ENCODE assay signal across 24 mouse cellular contexts in the genomic region with DNA sequence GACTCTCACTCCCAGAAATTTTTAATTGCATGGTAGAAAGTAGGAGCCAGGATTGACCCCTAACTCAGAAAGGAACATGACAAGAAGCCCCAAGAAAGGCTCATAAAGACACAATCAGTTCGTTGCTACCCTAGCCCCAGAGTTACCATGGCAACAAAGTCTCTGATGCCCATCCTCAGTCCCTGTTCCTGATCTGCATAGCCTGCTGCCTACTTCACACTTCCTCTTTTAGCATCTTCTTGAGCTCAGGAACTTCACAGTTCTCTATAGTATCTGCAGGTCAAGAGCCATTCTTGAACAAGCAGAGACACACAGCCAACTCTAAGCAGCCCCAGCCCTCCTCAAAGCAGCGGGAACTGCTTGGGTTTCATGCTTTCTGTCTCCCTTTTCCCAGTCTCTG.
A peak's percentile ranks its signal among the peaks of the same experiment; 100 is the strongest.
DNase-seq lines count a peak whose midpoint lies in the region; ATAC-seq and TF ChIP-seq lines count a peak whose summit lies in the region.
"Had no signal": no experiment of that assay in that cellular context is flagged by ENCODE, and none has a peak within 500 bp of the region (broad histone marks: within the 10 kb centered on the region; RNA-seq: fewer than 3 reads in every experiment).

No protein-coding gene starts in this region.

- no peaks in the 10 kb centered on the region for H3K9me3 ChIP-seq in midbrain, embryonic 14.5 days (ENCODE audit: control insufficient read depth, low read length)
- H3K9me3 ChIP-seq in midbrain, embryonic 11.5 days (ENCODE audit: control insufficient read depth, low read length), result no peaks in the 10 kb centered on the region
- no peaks in the 10 kb centered on the region for H3K9me3 ChIP-seq in CH12.LX (replicated peaks; ENCODE audit: low read length)
- H3K9me3 ChIP-seq: forebrain, embryonic 15.5 days; heart, embryonic 12.5 days; lung, embryonic 15.5 days; midbrain, embryonic 13.5 days; neural tube, embryonic 13.5 days had no signal

- H3K36me3 ChIP-seq in midbrain, embryonic 14.5 days (ENCODE audit: control insufficient read depth, insufficient read depth, low read length), result no peaks in the 10 kb centered on the region
- H3K36me3 ChIP-seq in midbrain, embryonic 11.5 days (ENCODE audit: control insufficient read depth, insufficient read depth, low read length), result no peaks in the 10 kb centered on the region
- H3K36me3 ChIP-seq in CH12.LX (replicated peaks in 1 of 2; ENCODE audit: control insufficient read depth in 1 of 2, insufficient read depth in 1 of 2, low read length in 1 of 2), result no peaks in the 10 kb centered on the region
- H3K36me3 ChIP-seq: forebrain, embryonic 15.5 days; heart, embryonic 12.5 days; lung, embryonic 15.5 days; midbrain, embryonic 13.5 days; neural tube, embryonic 13.5 days had no signal

- no peak overlapping the region for H3K27ac ChIP-seq in midbrain, embryonic 14.5 days (replicated peaks; ENCODE audit: low read depth, low read length)
- H3K27ac ChIP-seq in midbrain, embryonic 11.5 days (ENCODE audit: low read depth, low read length), result no peak overlapping the region
- no peak overlapping the region for H3K27ac ChIP-seq in CH12.LX (ENCODE audit: insufficient read depth, low read depth)
- H3K27ac ChIP-seq: forebrain, embryonic 15.5 days; hindbrain, postnatal 0 days; layer of hippocampus, adult 2 months; liver, embryonic 14.5 days; lung, embryonic 15.5 days; midbrain, embryonic 13.5 days; neural tube, embryonic 13.5 days had no signal

- in situ Hi-C loops in CH12.LX (cut with MboI; ENCODE audit: low pct_ligation_motif_present, low pct_unique_long_range_greater_than_20kb, low sequenced_read_pairs), result loop anchor here (5.0 to 10.0 kb wide), 2 partner anchors 55 to 357 kb away; no protein-coding TSS in a partner anchor

- no peaks in the 10 kb centered on the region for H3K27me3 ChIP-seq in midbrain, embryonic 14.5 days (ENCODE audit: control insufficient read depth, insufficient read depth, low read length)
- no peaks in the 10 kb centered on the region for H3K27me3 ChIP-seq in midbrain, embryonic 11.5 days (ENCODE audit: control insufficient read depth, insufficient read depth, low read length)
- no peaks in the 10 kb centered on the region for H3K27me3 ChIP-seq in CH12.LX (replicated peaks)
- H3K27me3 ChIP-seq: forebrain, embryonic 15.5 days; heart, embryonic 12.5 days; lung, embryonic 15.5 days; midbrain, embryonic 13.5 days; neural tube, embryonic 13.5 days had no signal

- peak; percentile 59 for TF ChIP-seq EP300 in CH12.LX (IDR thresholded peaks at IDR 0.05; ENCODE audit: low read length)

- WGBS in midbrain, embryonic 14.5 days, result 57% methylated on average over 2 of the region's 2 CpGs
- WGBS in midbrain, embryonic 11.5 days, result 60% methylated on average over 2 of the region's 2 CpGs

- no peaks in the 10 kb centered on the region for H3K79me2 ChIP-seq in CH12.LX (replicated peaks; ENCODE audit: control insufficient read depth, extremely low read depth, insufficient read depth, poor library complexity, severe bottlenecking)

- no peak for TF ChIP-seq POLR2A in CH12.LX (IDR thresholded peaks at IDR 0.05; ENCODE audit: low read depth, low read length)

- no peak for ATAC-seq in midbrain, embryonic 14.5 days (ENCODE audit: low FRiP score, low TSS enrichment)
- no peak for ATAC-seq in midbrain, embryonic 11.5 days (ENCODE audit: low FRiP score)
- peak; percentile 76 for ATAC-seq in common myeloid progenitor, adult 5-6 weeks (replicated peaks; ENCODE audit: low read depth, poor library complexity, severe bottlenecking)
- ATAC-seq in neutrophil, adult 5-6 weeks (ENCODE audit: extremely low read depth, insufficient number of reproducible peaks, low FRiP score, poor library complexity, severe bottlenecking), result peak; percentile 55
- ATAC-seq: forebrain, embryonic 15.5 days; hindbrain, postnatal 0 days; midbrain, embryonic 13.5 days had no signal

- peak; percentile 27 for DNase-seq in midbrain, embryonic 14.5 days
- no peak for DNase-seq in midbrain, embryonic 11.5 days (ENCODE audit: low spot score, missing footprints)
- peak; percentile 93 for DNase-seq in CH12.LX (ENCODE audit: extremely low read depth)
- DNase-seq in cerebellum, postnatal 14 days, result no peak
- DNase-seq in embryo, embryonic 10.5 days (ENCODE audit: low spot score), result no peak
- DNase-seq: adrenal gland, postnatal 14 days; cerebellum, adult 18-20 months; cerebellum, postnatal 25 days; gastrocnemius, postnatal 14 days; heart, adult 18-20 months; heart, postnatal 10 days; kidney, adult 9 months; kidney, postnatal 14 days; thymus, adult 2 months had no signal

- TF ChIP-seq RAD21 in CH12.LX (IDR thresholded peaks at IDR 0.05; ENCODE audit: low read depth, low read length), result no peak

- TF ChIP-seq CTCF in CH12.LX (conservative IDR thresholded peaks at IDR 0.05 in 1 of 2, IDR thresholded peaks at IDR 0.05 in 1 of 2; ENCODE audit: low read depth in 2 of 2, low read length in 2 of 2), result no peak

- no peak overlapping the region for H3K4me3 ChIP-seq in midbrain, embryonic 14.5 days (replicated peaks; ENCODE audit: low read depth, low read length)
- H3K4me3 ChIP-seq in midbrain, embryonic 11.5 days (ENCODE audit: low read depth, low read length), result no peak overlapping the region
- H3K4me3 ChIP-seq in CH12.LX (replicated peaks in 1 of 3; ENCODE audit: low read depth in 2 of 3, low read length in 2 of 3, poor library complexity in 1 of 3), result no peak overlapping the region
- H3K4me3 ChIP-seq: forebrain, embryonic 15.5 days; heart, embryonic 12.5 days; layer of hippocampus, adult 2 months; lung, embryonic 15.5 days; midbrain, embryonic 13.5 days; neural tube, embryonic 13.5 days had no signal

- H3K4me1 ChIP-seq in midbrain, embryonic 14.5 days (ENCODE audit: control insufficient read depth, insufficient read depth, low read length), result peaks cover 15% of the 10 kb centered on the region
- peaks cover 12% of the 10 kb centered on the region for H3K4me1 ChIP-seq in midbrain, embryonic 11.5 days (ENCODE audit: control insufficient read depth, insufficient read depth, low read length)
- peaks cover 25 to 32% of the 10 kb centered on the region in 2 experiments; a peak in 3 of 4 replicates for H3K4me1 ChIP-seq in CH12.LX (ENCODE audit: control insufficient read depth in 1 of 2, insufficient read depth in 2 of 2)
- H3K4me1 ChIP-seq: lung, embryonic 15.5 days had no signal

- H3K9ac ChIP-seq in midbrain, embryonic 14.5 days (replicated peaks; ENCODE audit: low read length), result no peak overlapping the region
- no peak overlapping the region for H3K9ac ChIP-seq in midbrain, embryonic 11.5 days (ENCODE audit: low read length)
- H3K9ac ChIP-seq in CH12.LX (ENCODE audit: insufficient read depth, low read depth), result no peak overlapping the region
- H3K9ac ChIP-seq: forebrain, embryonic 15.5 days; heart, embryonic 12.5 days; liver, embryonic 14.5 days; lung, embryonic 15.5 days; midbrain, embryonic 13.5 days; neural tube, embryonic 13.5 days had no signal

- dilution Hi-C loops in CH12.LX (cut with MboI; ENCODE audit: extremely low pct_ligation_motif_present, extremely low pct_unique_long_range_greater_than_20kb, low sequenced_read_pairs), result no loop called here

- H3K4me2 ChIP-seq in midbrain, embryonic 14.5 days (ENCODE audit: low read length), result no peak overlapping the region
- H3K4me2 ChIP-seq in midbrain, embryonic 11.5 days, result no peak overlapping the region
- no peak overlapping the region for H3K4me2 ChIP-seq in CH12.LX (ENCODE audit: insufficient read depth, low read depth, poor library complexity, severe bottlenecking)
- H3K4me2 ChIP-seq: forebrain, embryonic 15.5 days; heart, embryonic 12.5 days; lung, embryonic 15.5 days; midbrain, embryonic 13.5 days; neural tube, embryonic 13.5 days had no signal

TF ChIP-seq in CH12.LX, 34 proteins besides CTCF, POLR2A, EP300 and RAD21:
- TF ChIP-seq ELF1 (IDR thresholded peaks at IDR 0.05; ENCODE audit: low read depth, low read length), result peak; percentile 50; the same call in 1 of the 2 replicates
- peak; percentile 81 for TF ChIP-seq IRF4 (IDR thresholded peaks at IDR 0.05; ENCODE audit: low read depth, low read length)
- peak; percentile 71; the same call in 1 of the 2 replicates for TF ChIP-seq MXI1 (IDR thresholded peaks at IDR 0.05; ENCODE audit: low read depth, low read length)
- no peak for TF ChIP-seq MAX (IDR thresholded peaks at IDR 0.05; ENCODE audit: low read length)

Comparison
In these comparisons a context has a peak if more than half of its experiments do, and no peak if none do; other contexts are left out.
1. DNase-seq: peak in midbrain, embryonic 14.5 days (single experiment) and CH12.LX (single experiment); none in midbrain, embryonic 11.5 days (single experiment), cerebellum, postnatal 14 days (0 of 2) and embryo, embryonic 10.5 days (single experiment).
2. ATAC-seq: peak in common myeloid progenitor, adult 5-6 weeks (single experiment) and neutrophil, adult 5-6 weeks (single experiment); none in midbrain, embryonic 14.5 days (single experiment) and midbrain, embryonic 11.5 days (single experiment).